Mouse (Mus musculus): ENCODE data around the gene Ccdc159. TPM values are rescaled to one million over a fixed set of nuclear protein-coding genes. Genes with fewer than 3 reads are reported as not detected.

Ccdc159 gene
- total RNA-seq, 2 experiments from 2014 or later = 0.45 to 0.97 TPM

GRCm38 (mm10) chr9:21962010-21962409 is 34.7 kb downstream of the Ccdc159 start:
- no peak for DNase-seq

GRCm38 (mm10) chr9:21962416-21963059 is 35.3 kb downstream of the Ccdc159 start:
- peak; percentile 62 for DNase-seq

- peak; percentile 68 for DNase-seq
Measured at GRCm38 (mm10) chr9:21963417-21963816, 36.1 kb downstream of the Ccdc159 start, which contains the start of gene Epor. Gene Epor (minus strand): TSS chr9:21963506.

GRCm38 (mm10) chr9:21968883-21969282 is 41.6 kb downstream of the Ccdc159 start:
- DNase-seq = no peak

- no peak for DNase-seq
Measured at GRCm38 (mm10) chr9:21969304-21969703, 42.0 kb downstream of the Ccdc159 start.

GRCm38 (mm10) chr9:21976626-21977175 is 49.4 kb downstream of the Ccdc159 start:
- no peak for DNase-seq

- DNase-seq = no peak
Measured at GRCm38 (mm10) chr9:21977331-21977730, 50.1 kb downstream of the Ccdc159 start.

GRCm38 (mm10) chr9:21977972-21978371 is 50.7 kb downstream of the Ccdc159 start:
- peak; percentile 47 for DNase-seq

- DNase-seq = no peak
Measured at GRCm38 (mm10) chr9:21978398-21979128, 51.3 kb downstream of the Ccdc159 start.

GRCm38 (mm10) chr9:21983911-21984310 is 56.6 kb downstream of the Ccdc159 start:
- DNase-seq = no peak

Other genes with a start within 250 kb of the Ccdc159 start
- gene Ldlr, start 204.0 kb upstream of the Ccdc159 start, total RNA-seq (2021) = 10 to 100 TPM; 11.4 to 11.8 TPM
- gene Spc24, start 167.2 kb upstream of the Ccdc159 start, total RNA-seq (2021) = 1 to 10 TPM; 6.1 to 7.3 TPM
- 10 to 100 TPM; 27.4 to 31.6 TPM for gene Kank2, start 128.7 kb upstream of the Ccdc159 start, total RNA-seq (2021)
- gene Angptl8, start 92.0 kb upstream of the Ccdc159 start, total RNA-seq (2021) = under 1 TPM in 1 of 2 experiments, not detected in 1; 0.43 TPM
- gene Dock6, start 74.8 kb upstream of the Ccdc159 start, total RNA-seq (2021) = 10 to 100 TPM; 26.9 to 32.9 TPM
- gene Rab3d, start 9.3 kb upstream of the Ccdc159 start, total RNA-seq (2021) = 1 to 10 TPM; 5.4 to 6.2 TPM
- 10 to 100 TPM; 13.0 to 16.9 TPM for gene Tmem205, start 85 bp downstream of the Ccdc159 start, total RNA-seq (2021)
- 1 to 10 TPM; 2.3 to 3.3 TPM for gene Plppr2, start 9.6 kb downstream of the Ccdc159 start, total RNA-seq (2021)
- gene Swsap1, start 28.3 kb downstream of the Ccdc159 start, total RNA-seq (2021) = 1 to 10 TPM; 3.1 to 3.6 TPM
- gene Epor, start 36.0 kb downstream of the Ccdc159 start, total RNA-seq (2021) = 1 to 10 TPM; 3.8 to 5.5 TPM
- under 1 TPM; 0.47 to 0.75 TPM for gene Rgl3, start 62.0 kb downstream of the Ccdc159 start, total RNA-seq (2021)
- gene Ccdc151, start 75.2 kb downstream of the Ccdc159 start, total RNA-seq (2021) = not detected
- gene Prkcsh, start 75.3 kb downstream of the Ccdc159 start, total RNA-seq (2021) = 10 to 100 TPM; 35.4 to 41.7 TPM
- gene Elavl3, start 124.6 kb downstream of the Ccdc159 start, total RNA-seq (2021) = under 1 TPM; 0.28 to 0.41 TPM
- not detected for gene Gm49318, start 143.8 kb downstream of the Ccdc159 start, total RNA-seq (2021)
- 1 to 10 TPM; 3.1 to 4.6 TPM for gene Zfp653, start 143.9 kb downstream of the Ccdc159 start, total RNA-seq (2021)
- 10 to 100 TPM; 51.8 to 58.5 TPM for gene Ecsit, start 158.0 kb downstream of the Ccdc159 start, total RNA-seq (2021)
- 1 to 10 TPM; 4.4 to 5.5 TPM for gene Cnn1, start 171.7 kb downstream of the Ccdc159 start, total RNA-seq (2021)
- 10 to 100 TPM; 33.4 to 39.7 TPM for gene Elof1, start 189.7 kb downstream of the Ccdc159 start, total RNA-seq (2021)
- gene Acp5, start 208.2 kb downstream of the Ccdc159 start, total RNA-seq (2021) = 100 to 1,000 TPM in 1 of 2 experiments, 1 to 10 TPM in 1; 1.4 to 124 TPM
- gene Pigyl, start 229.4 kb downstream of the Ccdc159 start, total RNA-seq (2021) = 10 to 100 TPM; 34.4 to 34.7 TPM

Measured in gastrocnemius, postnatal 10 days (tissue).